Mouse (Mus musculus) thymus, postnatal 14 days (tissue): ENCODE measurements around the gene Krt86.

Source experiments
- DNase-seq: peaks from one replicate; pipeline ENCODE4 v3.0.0; 2021

The Krt86 gene

GRCm38 (mm10) chr15:101472952-101473528 lies at the start of gene Krt86:
Gene Krt86, plus strand, starts transcription at chr15:101473478.
- no peak for DNase-seq

GRCm38 (mm10) chr15:101424914-101425313 lies 48.4 kb upstream of the Krt86 start:
- DNase-seq = no peak

- DNase-seq = no peak
Observed at GRCm38 (mm10) chr15:101436611-101437010, 36.7 kb upstream of the Krt86 start.

- no peak for DNase-seq
Observed at GRCm38 (mm10) chr15:101438555-101438954, 34.7 kb upstream of the Krt86 start, which contains the start of gene Krt87. Gene Krt87, minus strand, starts transcription at chr15:101438804.

GRCm38 (mm10) chr15:101440837-101441236 lies 32.4 kb upstream of the Krt86 start:
- DNase-seq = no peak

- no peak for DNase-seq
Observed at GRCm38 (mm10) chr15:101446572-101446971, 26.7 kb upstream of the Krt86 start.

GRCm38 (mm10) chr15:101447444-101447843 lies 25.8 kb upstream of the Krt86 start, which contains the start of gene Krt88:
Gene Krt88, plus strand, starts transcription at chr15:101447744.
- no peak for DNase-seq

- peak; percentile 76 for DNase-seq
Observed at GRCm38 (mm10) chr15:101453093-101453736, 20.1 kb upstream of the Krt86 start.

- DNase-seq = no peak
Observed at GRCm38 (mm10) chr15:101454774-101455173, 18.5 kb upstream of the Krt86 start.

GRCm38 (mm10) chr15:101455292-101455691 lies 18.0 kb upstream of the Krt86 start:
- no peak for DNase-seq

- DNase-seq = no peak
Observed at GRCm38 (mm10) chr15:101455891-101456290, 17.4 kb upstream of the Krt86 start.

- no peak for DNase-seq
Observed at GRCm38 (mm10) chr15:101458361-101458930, 14.8 kb upstream of the Krt86 start.

GRCm38 (mm10) chr15:101459283-101459682 lies 14.0 kb upstream of the Krt86 start:
- DNase-seq = peak; percentile 28

- no peak for DNase-seq
Observed at GRCm38 (mm10) chr15:101463651-101464050, 9.6 kb upstream of the Krt86 start, which contains the start of gene Krt81. Gene Krt81, minus strand, starts transcription at chr15:101463751.

- DNase-seq = no peak
Observed at GRCm38 (mm10) chr15:101469093-101469492, 4.2 kb upstream of the Krt86 start.

GRCm38 (mm10) chr15:101479007-101479665 lies 5.9 kb downstream of the Krt86 start:
- DNase-seq = peak; percentile 87

GRCm38 (mm10) chr15:101479666-101480060 lies 6.4 kb downstream of the Krt86 start:
- peak; percentile 38 for DNase-seq

- DNase-seq = no peak
Observed at GRCm38 (mm10) chr15:101482056-101482455, 8.8 kb downstream of the Krt86 start.

- DNase-seq = no peak
Observed at GRCm38 (mm10) chr15:101483646-101484045, 10.4 kb downstream of the Krt86 start.

- no peak for DNase-seq
Observed at GRCm38 (mm10) chr15:101484939-101485338, 11.7 kb downstream of the Krt86 start.

- DNase-seq = peak; percentile 61
Observed at GRCm38 (mm10) chr15:101485911-101486635, 12.8 kb downstream of the Krt86 start.

GRCm38 (mm10) chr15:101491431-101491830 lies 18.2 kb downstream of the Krt86 start, which contains the start of gene Krt83:
Gene Krt83, minus strand, starts transcription at chr15:101491512.
- DNase-seq = no peak

GRCm38 (mm10) chr15:101492718-101493117 lies 19.4 kb downstream of the Krt86 start:
- DNase-seq = no peak
